Mouse (Mus musculus): Measurements from ENCODE around the gene Rtn4rl2.

Gene Rtn4rl2

GRCm38 (mm10) chr2:84841905-84842304 lies 44.6 kb downstream of the Rtn4rl2 start:
- H3K36me3 ChIP-seq (ENCODE audit: insufficient read depth, low read length), result peaks cover 55% of the 10 kb centered on the region
- TF ChIP-seq POU5F1 (IDR thresholded peaks at IDR 0.05; ENCODE audit: borderline replicate concordance, low read length) (no peak), CTCF (conservative IDR thresholded peaks at IDR 0.05; ENCODE audit: low read length) (no peak), NANOG (IDR thresholded peaks at IDR 0.05; ENCODE audit: borderline replicate concordance, low read length) (no peak)
- H3K4me1 ChIP-seq (replicated peaks; ENCODE audit: low read depth, low read length), result peaks cover 43% of the 10 kb centered on the region

GRCm38 (mm10) chr2:84840748-84841563 lies 45.6 kb downstream of the Rtn4rl2 start:
- Histone ChIP-seq H3K4me1 (replicated peaks; ENCODE audit: low read depth, low read length) (peaks cover 51% of the 10 kb centered on the region), H3K36me3 (ENCODE audit: insufficient read depth, low read length) (peaks cover 45% of the 10 kb centered on the region), H3K27me3 (ENCODE audit: insufficient read depth, low read length) (peaks cover 42% of the 10 kb centered on the region), H3K9me3 (ENCODE audit: low read length) (no peaks in the 10 kb centered on the region), H3K4me3 (replicated peaks; ENCODE audit: low read length) (peak overlapping the region; percentile 85)
- no peak for TF ChIP-seq NANOG (IDR thresholded peaks at IDR 0.05; ENCODE audit: borderline replicate concordance, low read length)
- TF ChIP-seq CTCF (conservative IDR thresholded peaks at IDR 0.05; ENCODE audit: low read length), result no peak
- TF ChIP-seq POU5F1 (IDR thresholded peaks at IDR 0.05; ENCODE audit: borderline replicate concordance, low read length), result no peak

More at GRCm38 (mm10) chr2:84841905-84842304, 44.6 kb downstream of the Rtn4rl2 start:
- peaks cover 39% of the 10 kb centered on the region for H3K27me3 ChIP-seq (ENCODE audit: insufficient read depth, low read length)
- no peaks in the 10 kb centered on the region for H3K9me3 ChIP-seq (ENCODE audit: low read length)
- H3K4me3 ChIP-seq (replicated peaks; ENCODE audit: low read length), result no peak overlapping the region

- peaks cover 48% of the 10 kb centered on the region for H3K27me3 ChIP-seq (ENCODE audit: insufficient read depth, low read length)
- TF ChIP-seq POU5F1 (IDR thresholded peaks at IDR 0.05; ENCODE audit: borderline replicate concordance, low read length), result no peak
- TF ChIP-seq CTCF (conservative IDR thresholded peaks at IDR 0.05; ENCODE audit: low read length), result no peak
- no peak for TF ChIP-seq NANOG (IDR thresholded peaks at IDR 0.05; ENCODE audit: borderline replicate concordance, low read length)
- H3K4me3 ChIP-seq (replicated peaks; ENCODE audit: low read length), result peak overlapping the region; percentile 85
- H3K9me3 ChIP-seq (ENCODE audit: low read length), result no peaks in the 10 kb centered on the region
- H3K36me3 ChIP-seq (ENCODE audit: insufficient read depth, low read length), result peaks cover 37% of the 10 kb centered on the region
- peaks cover 56% of the 10 kb centered on the region for H3K4me1 ChIP-seq (replicated peaks; ENCODE audit: low read depth, low read length)
Measured at GRCm38 (mm10) chr2:84840016-84840747, 46.3 kb downstream of the Rtn4rl2 start.

GRCm38 (mm10) chr2:84838993-84839980 lies 47.2 kb downstream of the Rtn4rl2 start:
- H3K4me3 ChIP-seq (replicated peaks; ENCODE audit: low read length), result peak overlapping the region; percentile 85
- peaks cover 29% of the 10 kb centered on the region for H3K36me3 ChIP-seq (ENCODE audit: insufficient read depth, low read length)
- peaks cover 57% of the 10 kb centered on the region for H3K27me3 ChIP-seq (ENCODE audit: insufficient read depth, low read length)
- H3K4me1 ChIP-seq (replicated peaks; ENCODE audit: low read depth, low read length), result peaks cover 59% of the 10 kb centered on the region
- no peaks in the 10 kb centered on the region for H3K9me3 ChIP-seq (ENCODE audit: low read length)
- no peak for TF ChIP-seq CTCF (conservative IDR thresholded peaks at IDR 0.05; ENCODE audit: low read length)
- TF ChIP-seq POU5F1 (IDR thresholded peaks at IDR 0.05; ENCODE audit: borderline replicate concordance, low read length), result no peak

- Histone ChIP-seq H3K4me1 (replicated peaks; ENCODE audit: low read depth, low read length) (peaks cover 59% of the 10 kb centered on the region), H3K9me3 (ENCODE audit: low read length) (no peaks in the 10 kb centered on the region), H3K4me3 (replicated peaks; ENCODE audit: low read length) (peak within 1 kb of the TSS; percentile 85), H3K27me3 (ENCODE audit: insufficient read depth, low read length) (peaks cover 64% of the 10 kb centered on the region), H3K36me3 (ENCODE audit: insufficient read depth, low read length) (peaks cover 22% of the 10 kb centered on the region)
- TF ChIP-seq CTCF (conservative IDR thresholded peaks at IDR 0.05; ENCODE audit: low read length) (no peak), NANOG (IDR thresholded peaks at IDR 0.05; ENCODE audit: borderline replicate concordance, low read length) (no peak), POU5F1 (IDR thresholded peaks at IDR 0.05; ENCODE audit: borderline replicate concordance, low read length) (no peak)
Measured at GRCm38 (mm10) chr2:84838593-84838949, 47.9 kb downstream of the Rtn4rl2 start, which contains the start of gene Slc43a1. Gene Slc43a1 (plus strand): TSS chr2:84838850.

- peaks cover 59% of the 10 kb centered on the region for H3K4me1 ChIP-seq (replicated peaks; ENCODE audit: low read depth, low read length)
- H3K27me3 ChIP-seq (ENCODE audit: insufficient read depth, low read length), result peaks cover 64% of the 10 kb centered on the region
- H3K4me3 ChIP-seq (replicated peaks; ENCODE audit: low read length), result peak overlapping the region; percentile 85
- H3K9me3 ChIP-seq (ENCODE audit: low read length), result no peaks in the 10 kb centered on the region
- peaks cover 18% of the 10 kb centered on the region for H3K36me3 ChIP-seq (ENCODE audit: insufficient read depth, low read length)
- TF ChIP-seq CTCF (conservative IDR thresholded peaks at IDR 0.05; ENCODE audit: low read length) (no peak), NANOG (IDR thresholded peaks at IDR 0.05; ENCODE audit: borderline replicate concordance, low read length) (peak; percentile 47; the same call in 1 of the 2 replicates)
Measured at GRCm38 (mm10) chr2:84837817-84838592, 48.5 kb downstream of the Rtn4rl2 start.

- H3K9me3 ChIP-seq (ENCODE audit: low read length), result no peaks in the 10 kb centered on the region
- peaks cover 60% of the 10 kb centered on the region for H3K4me1 ChIP-seq (replicated peaks; ENCODE audit: low read depth, low read length)
- peaks cover 10% of the 10 kb centered on the region for H3K36me3 ChIP-seq (ENCODE audit: insufficient read depth, low read length)
- H3K4me3 ChIP-seq (replicated peaks; ENCODE audit: low read length), result no peak overlapping the region
- H3K27me3 ChIP-seq (ENCODE audit: insufficient read depth, low read length), result peaks cover 62% of the 10 kb centered on the region
- TF ChIP-seq CTCF (conservative IDR thresholded peaks at IDR 0.05; ENCODE audit: low read length) (no peak), POU5F1 (IDR thresholded peaks at IDR 0.05; ENCODE audit: borderline replicate concordance, low read length) (peak; percentile 75), NANOG (IDR thresholded peaks at IDR 0.05; ENCODE audit: borderline replicate concordance, low read length) (peak; percentile 56; the same call in 1 of the 2 replicates)
Measured at GRCm38 (mm10) chr2:84837107-84837506, 49.4 kb downstream of the Rtn4rl2 start.

All from E14TG2a.4 (cell line).